Mouse (Mus musculus): Measurements from ENCODE around the gene Gpatch1.
A peak's percentile ranks its signal among the peaks of the same experiment; 100 is the strongest.
"Not testable (repeated sequence)": the region's sequence is repeated elsewhere in the genome, so short reads cannot be mapped to it uniquely, and the experiment has no call there.

The Gpatch1 gene

DNA sequence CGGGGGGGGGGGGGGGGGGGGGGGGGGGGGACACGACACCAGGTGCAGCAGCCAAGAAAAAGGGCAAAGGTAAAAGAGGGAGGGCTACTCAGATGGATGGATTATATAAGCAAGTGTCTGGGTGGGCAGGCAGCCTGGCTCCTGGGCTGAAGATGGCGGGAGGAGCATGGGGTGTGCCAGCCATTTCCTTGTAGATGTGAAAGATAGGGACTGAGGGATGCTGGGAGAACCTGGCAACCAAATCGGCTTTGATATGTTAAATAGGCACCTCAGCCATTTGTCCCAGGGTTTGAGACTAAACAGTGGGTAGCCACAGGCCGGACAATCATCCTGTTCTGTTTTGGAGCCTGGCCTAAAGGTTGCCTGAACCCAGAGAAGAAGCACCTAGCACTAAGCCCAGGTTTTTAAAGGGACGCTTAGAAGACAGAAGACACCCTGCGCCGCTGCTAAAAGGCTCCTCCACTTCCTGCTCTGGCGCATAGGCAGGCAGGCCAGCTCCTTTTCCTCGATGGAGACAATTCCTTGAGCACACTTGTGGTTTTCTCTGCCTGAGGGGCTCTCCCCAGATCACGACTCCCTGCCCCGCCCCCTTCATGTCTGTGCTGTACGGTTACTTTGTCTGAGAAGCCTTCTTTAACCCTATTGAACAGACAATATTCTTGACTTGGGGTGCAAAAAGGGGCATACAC lies 4.6 kb upstream of the Gpatch1 start:
- no peak for DNase-seq (ENCODE audit: low spot score in 2 of 2)

DNA sequence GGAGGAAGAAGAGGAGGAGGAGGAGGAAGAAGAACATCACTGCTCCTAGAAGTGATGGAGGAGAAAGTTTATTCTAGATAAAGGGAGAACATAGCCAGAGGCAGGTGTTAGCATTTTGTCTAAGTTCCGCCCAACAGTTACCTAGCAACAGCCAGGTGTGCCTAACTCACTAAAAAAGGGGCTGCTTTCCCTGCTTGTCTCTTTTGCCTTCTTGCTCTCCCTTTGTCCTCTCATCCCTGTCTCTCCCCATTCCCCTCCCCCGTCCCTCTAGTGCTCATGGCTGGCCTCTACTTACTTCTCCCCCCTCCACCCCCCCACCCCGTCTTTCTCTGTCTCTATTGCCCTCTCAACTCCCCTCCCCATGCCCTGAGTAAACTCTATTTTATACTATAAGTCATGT lies 3.9 kb upstream of the Gpatch1 start:
- DNase-seq (ENCODE audit: low spot score in 2 of 2), result no peak

DNA sequence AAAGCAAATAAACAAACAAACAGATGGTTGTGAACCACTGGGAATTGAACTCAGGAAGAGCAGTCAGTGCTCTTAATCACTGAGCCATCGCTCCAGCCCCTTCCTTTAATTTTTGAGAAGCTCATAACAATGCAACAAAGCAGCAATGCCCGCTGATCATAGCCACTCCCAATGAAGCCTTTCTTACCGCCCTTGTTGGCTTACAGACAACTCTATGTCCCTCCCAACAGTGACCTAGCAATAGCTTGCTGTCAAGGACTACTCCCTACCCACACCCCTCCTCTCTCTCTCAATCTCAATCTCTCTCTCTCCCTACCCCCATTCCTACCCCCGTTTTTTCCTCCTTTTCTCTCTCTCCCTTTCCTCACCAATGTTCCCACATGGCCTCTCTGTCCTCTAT lies 1.5 kb upstream of the Gpatch1 start:
- DNase-seq (ENCODE audit: low spot score in 2 of 2), result no peak

DNA sequence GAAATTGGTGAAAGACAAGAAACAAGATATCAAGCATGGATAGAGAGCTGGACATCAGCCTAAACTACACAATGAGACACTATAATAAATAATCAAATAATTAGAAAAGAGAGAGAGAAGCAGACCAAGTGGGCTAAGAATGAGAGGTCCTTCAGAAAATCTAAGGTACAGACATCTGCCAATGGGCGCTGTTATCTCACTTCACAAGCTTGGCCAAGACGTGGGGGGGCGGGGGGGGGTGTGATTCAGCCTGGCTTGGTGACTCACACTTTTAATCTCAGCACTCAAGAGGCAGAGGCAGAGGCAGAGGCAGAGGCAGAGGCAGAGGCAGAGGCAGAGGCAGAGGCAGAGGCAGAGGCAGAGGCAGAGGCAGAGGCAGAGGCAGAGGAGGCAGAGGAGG lies 981 bp upstream of the Gpatch1 start:
- DNase-seq (ENCODE audit: low spot score in 2 of 2), result not testable (repeated sequence)

DNA sequence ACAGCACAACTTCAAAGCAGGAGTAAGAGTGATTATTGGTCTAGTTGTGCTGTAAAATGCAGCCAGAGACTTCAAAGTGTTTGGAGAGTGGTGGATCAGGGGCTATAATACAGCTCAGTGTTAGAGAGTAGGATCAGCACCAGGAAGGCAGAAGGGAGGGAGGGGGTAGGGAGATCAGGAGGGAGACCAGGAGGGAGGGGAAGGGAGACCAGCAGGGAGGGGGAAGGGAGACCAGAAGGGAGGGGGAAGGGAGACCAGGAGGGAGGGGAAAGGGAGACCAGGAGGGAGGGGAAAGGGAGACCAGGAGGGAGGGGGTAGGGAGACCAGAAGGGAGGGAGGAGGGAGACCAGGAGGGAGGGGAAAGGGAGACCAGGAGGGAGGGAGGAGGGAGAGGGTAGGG lies 4.1 kb downstream of the Gpatch1 start:
- no peak for DNase-seq (ENCODE audit: low spot score in 2 of 2)

DNA sequence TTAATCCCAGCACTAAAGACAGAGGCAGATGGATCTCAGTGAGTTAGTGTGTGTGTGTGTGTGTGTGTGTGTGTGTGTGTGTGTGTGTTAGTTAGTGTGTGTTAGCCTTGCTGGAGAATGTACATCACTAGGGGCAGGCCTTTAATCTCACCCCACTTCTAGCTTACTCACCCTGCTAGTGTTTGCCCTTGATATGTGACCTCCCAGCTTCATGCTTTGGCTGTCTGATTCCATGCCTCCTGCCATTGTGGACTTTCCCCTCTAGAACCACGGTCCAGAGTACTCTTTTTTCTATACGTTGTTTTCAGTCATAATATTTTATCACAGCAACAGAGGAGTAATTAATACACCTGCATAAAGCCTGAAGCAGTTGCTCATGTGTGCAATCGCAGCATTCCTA lies 7.0 kb downstream of the Gpatch1 start:
- DNase-seq (ENCODE audit: low spot score in 2 of 2), result no peak

DNA sequence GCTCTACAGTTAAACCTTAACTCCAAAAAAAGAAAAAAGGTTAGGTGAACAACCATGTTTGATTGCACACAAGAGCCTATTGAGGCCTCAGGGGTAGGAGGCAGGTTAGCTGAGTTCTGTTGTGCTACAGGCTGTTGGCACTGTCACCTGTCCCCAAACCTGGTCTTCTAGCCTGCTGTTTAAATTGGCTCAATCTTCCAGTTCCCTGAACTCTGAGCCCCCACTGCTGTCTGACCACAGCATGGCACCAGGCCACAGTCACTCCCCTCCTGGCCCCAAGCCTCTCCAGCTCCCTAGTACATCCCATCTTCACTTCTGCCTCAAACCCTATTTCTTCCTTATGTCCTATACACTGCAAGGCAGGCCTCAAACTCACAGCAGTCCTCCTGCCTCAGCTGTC lies 17.4 kb downstream of the Gpatch1 start:
- no peak for DNase-seq (ENCODE audit: low spot score in 2 of 2)

DNA sequence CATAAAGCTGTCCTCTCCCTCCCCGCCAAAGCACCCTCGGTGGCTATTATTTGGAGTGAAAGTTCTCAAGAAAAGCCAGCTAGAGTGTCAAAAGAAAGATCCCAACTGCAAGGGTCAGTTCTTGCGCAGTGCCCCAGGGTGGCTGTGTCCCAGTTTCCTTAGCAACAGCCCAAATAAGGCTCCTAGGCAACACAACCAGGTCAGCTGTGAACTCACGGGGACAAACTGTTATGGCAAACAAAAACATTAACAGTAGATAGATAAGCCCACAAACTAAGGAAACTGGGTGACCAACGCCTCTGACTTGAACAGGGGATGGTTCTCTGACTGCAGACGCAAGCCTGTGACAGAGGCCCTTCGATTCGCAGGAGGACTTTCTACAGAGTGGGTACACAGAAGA lies 18.6 kb downstream of the Gpatch1 start:
- DNase-seq (ENCODE audit: low spot score in 2 of 2), result no peak

DNA sequence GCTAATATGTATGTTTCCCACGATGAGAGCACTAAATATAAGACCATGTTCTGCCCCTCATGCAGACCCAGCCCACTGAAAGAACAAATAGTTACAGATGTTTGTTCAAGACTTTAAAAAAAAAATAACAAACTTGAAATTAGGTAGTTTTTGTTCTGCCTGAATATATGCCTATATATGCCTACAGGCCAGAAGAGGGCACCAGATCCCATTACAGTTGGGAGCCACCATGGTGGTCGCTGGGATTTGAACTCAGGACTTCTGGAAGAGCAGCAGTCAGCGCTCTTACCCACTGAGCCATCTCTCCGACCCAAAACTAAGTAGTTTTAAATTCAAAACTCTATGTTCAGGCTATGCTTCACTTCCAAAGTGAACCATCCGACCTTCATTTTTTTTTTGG lies 20.4 kb downstream of the Gpatch1 start:
- no peak for DNase-seq (ENCODE audit: low spot score in 2 of 2)

DNA sequence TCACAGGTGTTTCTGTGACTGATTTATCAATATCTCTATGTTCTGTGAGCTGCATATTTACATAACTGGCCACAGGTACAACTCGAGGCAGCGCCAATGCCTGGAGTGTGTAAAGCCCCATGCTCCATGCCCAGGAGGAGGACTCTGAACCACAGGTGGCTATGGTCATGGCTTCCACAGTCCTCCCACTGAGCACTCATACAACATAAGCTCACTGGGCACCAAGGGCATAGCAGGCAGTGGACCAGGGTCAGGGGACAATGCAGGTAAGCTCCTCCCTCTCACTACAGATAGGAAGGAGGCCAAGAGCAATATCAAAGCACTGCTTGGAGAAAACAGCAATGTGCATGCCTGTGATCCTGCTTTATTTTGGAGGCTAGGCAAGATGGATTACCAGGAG lies 22.6 kb downstream of the Gpatch1 start:
- no peak for DNase-seq (ENCODE audit: low spot score in 2 of 2)

DNA sequence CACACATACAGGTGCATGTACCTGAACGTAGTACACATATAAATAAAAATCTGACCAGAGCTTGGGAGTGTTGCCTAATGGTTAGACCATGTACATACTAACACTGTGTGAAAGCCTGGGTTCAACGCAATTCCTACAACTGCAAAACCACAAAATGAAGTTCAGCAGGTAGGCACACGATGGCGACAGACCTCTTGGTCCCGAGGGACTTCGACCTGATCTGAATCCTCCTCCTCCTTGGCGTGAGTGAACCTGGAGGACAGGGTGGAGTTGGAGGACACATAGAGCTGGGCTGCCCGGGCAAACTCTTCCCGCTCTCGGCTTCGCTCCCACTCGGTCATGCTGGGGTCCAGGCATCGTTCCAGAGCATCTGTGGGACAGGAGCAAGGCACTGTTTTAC lies 24.8 kb downstream of the Gpatch1 start:
- DNase-seq (ENCODE audit: low spot score in 2 of 2), result no peak

DNA sequence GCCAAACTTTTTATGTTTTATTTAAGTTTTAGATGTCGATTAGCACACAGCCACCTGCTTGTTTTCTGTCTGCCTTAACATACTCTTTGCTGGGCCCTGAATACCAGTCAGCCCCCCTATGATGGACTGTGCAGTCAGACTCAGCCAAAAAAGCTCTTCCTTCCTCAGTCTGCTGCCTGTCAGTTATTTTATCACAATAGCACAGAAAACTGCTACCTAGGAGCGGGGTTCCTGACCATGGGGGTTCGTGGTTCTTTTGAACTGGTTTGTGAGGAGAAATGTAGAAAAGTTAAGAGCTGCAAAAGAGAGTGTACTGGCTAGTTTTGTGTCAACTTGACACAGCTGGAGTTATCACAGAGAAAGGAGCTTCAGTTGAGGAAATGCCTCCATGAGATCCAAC lies 39.3 kb downstream of the Gpatch1 start:
- no peak for DNase-seq (ENCODE audit: low spot score in 2 of 2)

DNA sequence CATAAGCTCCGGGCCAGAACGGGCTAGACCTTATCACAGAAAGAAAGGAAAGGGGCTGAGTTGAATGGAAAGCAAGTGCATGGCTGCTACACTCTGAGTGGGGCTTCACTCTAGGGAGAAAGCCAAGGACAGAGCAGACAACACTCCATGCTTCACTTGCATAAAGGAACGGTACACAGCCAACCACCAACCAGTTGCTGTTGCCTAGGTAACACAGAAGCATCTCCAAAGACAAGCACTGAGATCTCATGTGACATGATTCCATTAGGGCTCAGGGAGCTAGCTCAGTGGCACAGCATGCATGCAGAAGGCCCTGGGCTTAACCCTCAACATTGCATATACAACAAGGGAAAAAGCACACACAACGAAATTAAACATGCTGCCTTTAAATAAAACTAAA lies 40.8 kb downstream of the Gpatch1 start:
- no peak for DNase-seq (ENCODE audit: low spot score in 2 of 2)

DNA sequence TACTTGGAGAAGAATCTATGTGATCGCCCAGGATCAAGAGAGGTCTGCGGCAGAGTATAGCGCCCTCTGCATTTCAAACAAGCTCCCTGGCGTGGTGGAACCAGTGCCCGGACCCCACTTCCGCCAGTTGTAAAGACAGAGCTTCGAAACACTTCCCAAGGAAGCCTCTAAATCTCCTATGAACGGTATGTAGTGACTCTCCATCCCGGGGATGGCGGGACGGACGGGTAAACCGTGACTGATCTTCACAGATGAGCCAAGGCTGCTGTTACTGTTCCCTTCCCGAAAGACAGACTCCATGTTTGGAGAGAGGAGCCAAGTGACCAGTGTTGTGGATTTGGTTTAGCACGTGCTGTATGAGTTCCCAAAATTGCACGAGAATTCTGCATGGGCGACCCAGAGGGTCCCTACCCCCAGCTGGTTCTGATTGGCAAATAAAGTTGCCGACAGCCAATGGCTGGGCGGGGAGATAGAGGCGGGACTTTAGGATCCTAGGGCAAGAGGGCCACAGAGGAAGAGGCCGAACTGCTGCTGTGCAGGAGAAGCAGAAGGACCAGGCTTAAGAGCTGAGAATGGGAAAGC lies 48.7 kb downstream of the Gpatch1 start:
- no peak for DNase-seq (ENCODE audit: low spot score in 2 of 2)

DNA sequence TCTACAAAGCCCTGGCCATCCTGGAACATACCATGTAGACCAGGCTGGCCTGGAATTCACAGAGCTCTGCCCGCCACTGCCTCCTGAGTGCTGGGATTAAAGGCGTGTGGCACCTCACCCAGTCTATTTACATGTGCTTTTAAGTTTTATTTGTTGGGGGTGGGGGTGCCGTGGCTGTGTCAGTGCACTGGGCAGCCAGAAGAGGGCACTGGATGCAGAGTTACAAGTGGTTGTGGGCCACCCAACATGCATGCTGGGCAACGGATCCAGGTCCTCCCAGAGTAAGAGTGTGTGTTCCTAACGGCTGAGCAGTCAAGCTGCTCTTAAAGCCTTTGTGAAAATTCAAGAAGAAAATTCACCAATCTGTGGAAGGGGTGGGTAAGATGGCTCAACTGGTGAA lies 50.4 kb downstream of the Gpatch1 start:
- DNase-seq (ENCODE audit: low spot score in 2 of 2), result no peak

DNA sequence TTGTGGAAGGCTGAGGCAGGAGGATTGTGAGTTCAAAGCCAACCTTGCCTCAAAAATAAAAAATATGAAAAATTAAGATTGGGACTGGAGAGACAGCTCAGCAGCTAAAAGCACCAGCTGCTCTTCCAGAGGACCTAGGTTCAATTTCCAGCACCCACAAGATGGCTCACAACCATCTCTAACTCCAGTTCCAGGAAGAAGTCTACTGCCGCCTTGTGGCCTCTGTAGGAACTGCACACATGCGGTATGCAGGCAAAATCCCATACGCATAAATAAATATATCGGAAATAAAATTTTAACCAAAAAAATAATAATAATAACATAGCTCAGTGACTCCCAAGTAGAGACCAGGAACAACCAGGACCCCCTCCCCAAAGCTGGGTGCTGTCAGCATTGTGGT lies 51.6 kb downstream of the Gpatch1 start:
- DNase-seq (ENCODE audit: low spot score in 2 of 2), result no peak

DNA sequence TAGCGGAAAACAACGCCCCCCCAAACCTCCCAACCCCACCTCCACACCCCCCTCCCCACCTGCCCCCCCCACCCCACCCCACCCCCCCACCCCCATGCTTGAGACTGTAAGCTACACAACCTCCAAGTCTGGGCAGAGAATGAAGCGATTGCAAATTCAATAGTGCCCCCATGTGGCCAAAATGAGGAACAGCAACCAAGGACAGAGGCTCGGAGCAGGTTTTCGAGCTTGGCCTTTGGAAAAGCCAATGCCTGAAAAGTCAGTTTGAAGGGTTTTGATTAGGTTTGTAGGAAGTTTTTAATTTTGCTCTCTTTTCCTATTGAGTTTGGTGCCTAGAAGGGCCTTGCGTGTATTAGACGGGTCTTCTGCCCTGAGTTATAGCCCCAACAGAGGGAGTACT lies 53.5 kb downstream of the Gpatch1 start:
- peak in 1 of 2 experiments; percentile 39 for DNase-seq (ENCODE audit: low spot score in 2 of 2)

DNA sequence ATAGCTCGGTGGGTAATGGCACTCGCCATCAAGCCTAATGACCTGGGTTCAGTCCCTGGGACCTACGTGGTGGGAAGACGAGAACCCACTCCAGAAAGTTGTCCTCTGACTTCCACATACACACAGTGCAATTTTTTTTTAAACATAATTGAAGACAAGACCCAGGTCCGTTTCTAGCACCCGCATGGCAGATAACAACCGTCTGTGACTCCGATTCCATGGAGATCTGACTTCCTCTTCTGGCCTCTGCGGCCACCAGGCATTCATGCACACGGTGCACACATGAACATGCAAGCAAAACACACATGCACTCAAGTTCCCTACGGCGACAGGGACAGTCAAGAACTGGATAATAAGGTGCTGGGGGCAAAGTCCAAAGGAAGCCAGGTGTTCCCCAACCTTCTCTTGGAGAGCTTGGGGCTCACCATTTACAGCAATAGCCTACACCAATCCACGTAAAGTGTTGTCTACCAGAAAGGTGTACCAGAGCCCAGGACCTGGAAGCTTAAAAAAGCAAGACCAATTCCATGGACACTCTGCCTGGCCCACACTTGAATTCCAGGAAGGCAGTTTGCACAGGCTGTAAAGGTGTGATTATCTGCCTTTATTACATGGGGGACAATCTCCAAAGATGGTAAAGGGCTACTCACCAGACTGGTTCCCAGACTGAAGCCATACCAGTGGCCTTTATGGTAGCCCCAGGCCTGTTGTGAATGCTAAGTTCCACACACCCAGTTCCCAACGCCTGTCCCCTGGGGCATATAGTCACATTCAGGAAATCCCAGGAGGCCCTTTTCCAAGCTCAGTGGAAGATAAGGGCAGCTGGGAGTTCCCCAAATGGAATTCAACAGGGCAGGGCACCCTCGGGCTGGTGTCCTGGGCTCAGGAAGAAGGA lies 54.4 kb downstream of the Gpatch1 start:
- no peak for DNase-seq (ENCODE audit: low spot score in 2 of 2)

DNA sequence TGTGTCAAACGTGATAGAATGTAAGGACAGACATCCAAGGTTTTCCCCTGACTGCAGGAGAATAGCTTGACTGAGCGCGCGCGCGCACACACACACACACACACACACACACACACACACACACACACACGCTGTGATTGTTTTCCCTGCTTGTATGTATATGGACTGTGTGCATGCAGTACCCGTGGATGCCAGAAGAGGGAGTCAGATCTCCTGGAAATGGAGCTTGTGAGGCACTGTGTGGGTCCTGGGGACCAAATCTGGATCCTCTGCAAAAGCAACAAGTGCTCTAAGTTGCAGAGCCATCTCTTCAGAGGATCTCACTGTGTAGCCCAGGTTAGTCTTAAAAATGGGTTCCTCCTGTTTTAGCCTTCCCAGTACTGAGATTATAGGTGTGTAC lies 58.9 kb downstream of the Gpatch1 start:
- no peak for DNase-seq (ENCODE audit: low spot score in 2 of 2)

DNA sequence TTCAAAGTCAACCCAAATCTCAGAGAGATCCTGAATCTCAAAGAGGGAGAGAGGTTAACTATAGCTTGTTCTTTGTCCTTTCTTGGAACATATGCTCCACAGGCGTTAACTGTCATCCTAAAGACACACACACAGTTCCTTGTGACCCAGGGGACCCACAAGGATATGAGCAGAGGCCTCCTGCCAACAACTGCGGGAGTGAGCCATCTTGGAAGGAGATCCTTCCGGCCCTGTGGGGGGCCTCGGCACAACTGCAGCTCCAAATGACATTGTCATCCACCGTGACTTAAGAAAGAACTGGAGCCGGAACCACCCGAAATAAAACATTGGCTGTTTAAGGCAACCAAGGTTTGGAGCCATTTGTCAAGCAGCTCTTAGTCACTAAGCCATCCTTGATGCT lies 59.9 kb downstream of the Gpatch1 start:
- no peak for DNase-seq (ENCODE audit: low spot score in 2 of 2)

DNA sequence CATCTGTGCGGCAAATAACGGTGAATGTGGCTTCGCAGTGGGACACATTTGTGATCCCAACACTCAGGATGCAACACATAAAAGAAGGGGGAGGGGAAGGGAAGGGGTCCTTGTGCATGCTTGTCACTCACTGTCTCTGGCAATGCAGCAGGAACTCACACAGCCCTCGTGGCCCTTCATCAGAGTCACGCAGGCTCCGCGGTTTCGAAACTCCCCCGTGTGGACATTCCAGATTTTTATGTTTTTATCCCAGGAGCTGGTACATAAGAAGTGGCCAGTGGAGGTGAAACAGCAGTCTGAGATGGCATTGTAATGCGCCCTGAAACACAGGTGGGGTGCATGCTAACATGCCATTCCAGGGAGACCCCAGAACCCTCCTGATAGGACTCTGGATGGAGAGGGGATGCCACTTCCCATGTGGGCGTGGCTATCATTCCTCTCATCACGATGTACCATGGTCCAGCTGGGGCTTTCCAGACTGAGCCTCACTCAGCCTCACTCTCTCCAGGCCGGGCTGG lies 66.1 kb downstream of the Gpatch1 start:
- DNase-seq (ENCODE audit: low spot score in 2 of 2), result peak in 1 of 2 experiments; percentile 42

DNA sequence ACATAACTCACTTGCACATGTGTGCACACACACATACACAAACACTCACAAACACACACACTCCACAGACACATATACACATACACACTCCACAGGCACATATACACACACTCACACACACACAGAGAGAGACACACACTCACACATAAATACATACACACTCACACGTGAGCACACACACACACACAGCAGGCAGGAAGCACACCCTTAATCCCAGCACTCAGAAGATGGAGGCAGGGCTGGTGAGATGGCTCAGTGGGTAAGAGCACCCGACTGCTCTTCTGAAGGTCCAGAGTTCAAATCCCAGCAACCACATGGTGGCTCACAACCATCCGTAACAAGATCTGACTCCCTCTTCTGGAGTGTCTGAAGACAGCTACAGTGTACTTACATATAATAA lies 80.3 kb downstream of the Gpatch1 start:
- not testable (repeated sequence) for DNase-seq (ENCODE audit: low spot score in 2 of 2)

DNA sequence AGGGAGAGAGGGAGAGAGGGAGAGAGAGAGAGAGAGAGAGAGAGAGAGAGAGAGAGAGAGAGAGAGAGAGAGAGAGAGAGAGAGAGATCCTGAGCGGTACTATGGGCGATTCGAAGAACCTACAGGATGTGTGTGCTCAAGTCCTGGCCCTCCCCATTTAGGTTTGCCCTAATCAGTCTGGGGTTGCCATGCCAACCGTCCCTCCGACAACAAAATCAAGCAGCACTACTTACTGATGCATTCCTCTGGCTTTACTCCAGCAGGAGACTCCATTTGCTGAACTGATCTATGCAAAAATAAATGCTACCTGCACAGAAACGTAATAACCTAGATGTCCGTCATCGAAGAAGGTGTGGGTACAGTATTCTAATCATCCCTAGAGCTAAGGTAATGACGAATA lies 82.9 kb downstream of the Gpatch1 start:
- DNase-seq (ENCODE audit: low spot score in 2 of 2), result peak; percentile 47 to 64
